Comparison of ENCODE assay signal across 13 mouse cellular contexts in genomic region chr9:12946088-12946487, GRCm38 (mm10).
"Had no signal": no experiment of that assay in that cellular context is flagged by ENCODE, and none has a peak within 500 bp of the region (broad histone marks: within the 10 kb centered on the region; RNA-seq: fewer than 3 reads in every experiment).

No protein-coding gene starts in this region.

- H3K9me3 ChIP-seq: limb, embryonic 13.5 days; midbrain, embryonic 12.5 days; stomach, embryonic 15.5 days had no signal

- H3K9ac ChIP-seq: limb, embryonic 13.5 days; liver, embryonic 14.5 days; midbrain, embryonic 12.5 days; stomach, embryonic 15.5 days had no signal

- DNase-seq: kidney, postnatal 10 days; kidney, postnatal 4 days; left cerebral cortex, postnatal 4 days; lung, adult 18-20 months; right cerebral cortex, postnatal 4 days; spleen, adult 18-20 months; thymus, adult 2 months; thymus, postnatal 36 days had no signal

- H3K4me1 ChIP-seq: limb, embryonic 13.5 days; midbrain, embryonic 12.5 days; stomach, embryonic 15.5 days had no signal

- H3K4me2 ChIP-seq: limb, embryonic 13.5 days; midbrain, embryonic 12.5 days; stomach, embryonic 15.5 days had no signal

- H3K4me3 ChIP-seq: layer of hippocampus, adult 2 months; limb, embryonic 13.5 days; midbrain, embryonic 12.5 days; stomach, embryonic 15.5 days had no signal

- H3K36me3 ChIP-seq: limb, embryonic 13.5 days; midbrain, embryonic 12.5 days; stomach, embryonic 15.5 days had no signal

- H3K27ac ChIP-seq: layer of hippocampus, adult 2 months; limb, embryonic 13.5 days; liver, embryonic 14.5 days; midbrain, embryonic 12.5 days; stomach, embryonic 15.5 days had no signal

- H3K27me3 ChIP-seq: limb, embryonic 13.5 days; midbrain, embryonic 12.5 days; stomach, embryonic 15.5 days had no signal
